Comparison of ENCODE assay signal across 24 mouse cellular contexts in genomic region chrX:155194979-155195378, GRCm38 (mm10).
"Had no signal": no experiment of that assay in that cellular context is flagged by ENCODE, and none has a peak within 500 bp of the region (broad histone marks: within the 10 kb centered on the region; RNA-seq: fewer than 3 reads in every experiment).

No protein-coding gene starts in this region.

- ATAC-seq: liver, postnatal 0 days; midbrain, embryonic 13.5 days; midbrain, embryonic 16.5 days had no signal

- H3K4me3 ChIP-seq: intestine, embryonic 15.5 days; kidney, embryonic 15.5 days; limb, embryonic 12.5 days; limb, embryonic 15.5 days; lung, embryonic 15.5 days; megakaryocyte, embryonic 14.5 days; midbrain, embryonic 10.5 days; midbrain, embryonic 13.5 days had no signal

- H3K36me3 ChIP-seq: intestine, embryonic 15.5 days; kidney, embryonic 15.5 days; limb, embryonic 12.5 days; limb, embryonic 15.5 days; lung, embryonic 15.5 days; midbrain, embryonic 10.5 days; midbrain, embryonic 13.5 days had no signal

- H3K4me1 ChIP-seq: intestine, embryonic 15.5 days; kidney, embryonic 15.5 days; limb, embryonic 12.5 days; limb, embryonic 15.5 days; lung, embryonic 15.5 days; megakaryocyte, embryonic 14.5 days; midbrain, embryonic 10.5 days; midbrain, embryonic 13.5 days had no signal

- H3K27me3 ChIP-seq: intestine, embryonic 15.5 days; kidney, embryonic 15.5 days; limb, embryonic 12.5 days; limb, embryonic 15.5 days; lung, embryonic 15.5 days; megakaryocyte, embryonic 14.5 days; midbrain, embryonic 13.5 days had no signal

- H3K9ac ChIP-seq: intestine, embryonic 15.5 days; kidney, embryonic 15.5 days; limb, embryonic 12.5 days; limb, embryonic 15.5 days; liver, embryonic 14.5 days; liver, postnatal 0 days; lung, embryonic 15.5 days; midbrain, embryonic 13.5 days had no signal

- H3K4me2 ChIP-seq: intestine, embryonic 15.5 days; kidney, embryonic 15.5 days; limb, embryonic 12.5 days; limb, embryonic 15.5 days; liver, embryonic 11.5 days; lung, embryonic 15.5 days; midbrain, embryonic 13.5 days had no signal

- H3K9me3 ChIP-seq: intestine, embryonic 15.5 days; kidney, embryonic 15.5 days; limb, embryonic 12.5 days; limb, embryonic 15.5 days; lung, embryonic 15.5 days; megakaryocyte, embryonic 14.5 days; midbrain, embryonic 10.5 days; midbrain, embryonic 13.5 days had no signal

- H3K27ac ChIP-seq: intestine, embryonic 15.5 days; kidney, embryonic 15.5 days; limb, embryonic 12.5 days; limb, embryonic 15.5 days; liver, embryonic 14.5 days; lung, embryonic 15.5 days; midbrain, embryonic 10.5 days; midbrain, embryonic 13.5 days had no signal

- DNase-seq: kidney, adult 11 months; kidney, adult 8-10 months; kidney, postnatal 10 days; kidney, postnatal 36 days; layer of hippocampus, postnatal 36 days; left cerebral cortex, postnatal 4 days; liver, postnatal 0 days; lung, postnatal 14 days; retina, postnatal 1 day; right cerebral cortex, postnatal 25 days; spleen, adult 18-20 months; thymus, adult 18-20 months; thymus, postnatal 36 days had no signal
